Mouse (Mus musculus) testis, adult 2 months (tissue): ENCODE results near the gene Plcb1. TPM values are rescaled to one million over a fixed set of nuclear protein-coding genes. Genes with fewer than 3 reads are reported as not detected.
"Not testable (repeated sequence)": the region's sequence is repeated elsewhere in the genome, so short reads cannot be mapped to it uniquely, and the experiment has no call there.

Experiments used
- H3K27ac ChIP-seq: fragments of 200-500 bp; 2 replicates; pipeline ENCODE4 v1.5.1; 2012; ENCODE audit warnings: low read depth, low read length; ENCODE audit not compliant: control insufficient read depth, insufficient read depth
- H3K27me3 ChIP-seq: fragments of 200-500 bp; 2 replicates; pipeline ENCODE4 v1.6.1; 2012; ENCODE audit warnings: mild to moderate bottlenecking, low read length, moderate library complexity; ENCODE audit not compliant: control insufficient read depth, insufficient read depth
- H3K36me3 ChIP-seq: fragments of 200-500 bp; 2 replicates; pipeline ENCODE4 v1.6.1; 2012; ENCODE audit warnings: mild to moderate bottlenecking, low read length; ENCODE audit not compliant: control insufficient read depth, insufficient read depth
- H3K4me1 ChIP-seq: fragments of 200-500 bp; 2 replicates; pipeline ENCODE4 v1.6.1; 2012; ENCODE audit warnings: low read length; ENCODE audit not compliant: control insufficient read depth, insufficient read depth
- H3K4me3 ChIP-seq: fragments of 200-500 bp; 2 replicates; pipeline ENCODE4 v1.5.1; 2012; ENCODE audit warnings: low read depth, mild to moderate bottlenecking, low read length, moderate library complexity, mixed read lengths; ENCODE audit not compliant: control insufficient read depth
- CTCF ChIP-seq: fragments of 200-500 bp; IDR thresholded peaks from 2 replicates; pipeline ENCODE4 v1.5.1; 2012; ENCODE audit warnings: low read depth, mild to moderate bottlenecking, inconsistent platforms, low read length, moderate library complexity; ENCODE audit not compliant: control insufficient read depth, insufficient read depth, insufficient replicate concordance
- POLR2A ChIP-seq: fragments of 200-500 bp; IDR thresholded peaks from 2 replicates; pipeline ENCODE4 v1.6.1; 2012; ENCODE audit warnings: low read depth, mild to moderate bottlenecking, inconsistent platforms, low read length, moderate library complexity; ENCODE audit not compliant: control insufficient read depth
- polyA plus RNA-seq: library from polyadenylated mRNA; depleted of rRNA; stranded (reverse); fragments of >200 nt; gene quantifications from 2 replicates; pipeline ENCODE4 v1.2.3, GENCODE M21; 2012

Plcb1 gene
- polyA plus RNA-seq, 1 experiment: 0.90 TPM

DNA sequence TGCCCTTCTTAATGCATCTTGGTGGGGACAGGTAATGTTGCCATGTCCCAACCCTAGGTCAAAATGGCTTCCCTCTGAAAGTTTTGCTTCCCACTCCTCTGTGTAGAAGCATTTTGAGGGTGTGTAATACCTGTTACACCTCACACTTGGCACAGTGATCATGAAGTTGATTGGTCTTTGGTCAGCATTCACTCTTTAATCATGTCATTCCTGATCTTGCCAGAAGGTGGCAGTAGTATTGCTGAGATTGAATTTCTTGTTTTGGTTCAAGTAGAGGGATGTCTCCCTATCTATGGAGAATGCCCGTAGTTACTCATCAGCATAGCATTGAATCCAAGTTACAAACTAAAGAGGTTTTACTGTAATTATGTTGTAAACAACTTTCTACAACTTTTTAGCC, 575.9 kb downstream of the Plcb1 start:
- H3K4me1 ChIP-seq: no peaks in the 10 kb centered on the region
- no peak overlapping the region for H3K4me3 ChIP-seq
- H3K36me3 ChIP-seq: no peaks in the 10 kb centered on the region
- no peaks in the 10 kb centered on the region for H3K27me3 ChIP-seq
- H3K27ac ChIP-seq: no peak overlapping the region
- peak; percentile 30; the same call in 1 of the 2 replicates for TF ChIP-seq CTCF
- no peak for TF ChIP-seq POLR2A

DNA sequence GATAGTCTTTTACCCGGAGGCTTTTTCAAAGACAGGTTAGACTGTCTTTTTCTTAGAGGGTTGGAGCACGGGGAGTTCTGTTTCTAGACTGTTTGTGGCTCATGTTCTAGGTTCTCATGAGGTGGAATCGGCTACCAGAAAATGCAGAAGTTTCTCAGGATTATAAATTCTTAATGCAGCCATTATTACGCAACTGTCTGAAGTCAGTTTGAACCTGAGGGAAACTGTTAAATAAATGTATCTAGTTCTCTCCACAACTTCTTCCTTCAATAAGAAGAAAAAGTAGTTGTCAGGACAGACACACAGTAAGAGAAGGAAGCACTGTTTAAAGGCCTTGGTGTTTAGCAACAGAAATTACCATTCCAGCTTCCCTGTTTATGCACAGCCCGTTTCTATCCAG, 577.1 kb downstream of the Plcb1 start:
- TF ChIP-seq CTCF (no peak), POLR2A (no peak)
- H3K36me3 ChIP-seq: no peaks in the 10 kb centered on the region
- no peak overlapping the region for H3K4me3 ChIP-seq
- H3K27ac ChIP-seq: no peak overlapping the region
- H3K4me1 ChIP-seq: no peaks in the 10 kb centered on the region
- H3K27me3 ChIP-seq: no peaks in the 10 kb centered on the region

DNA sequence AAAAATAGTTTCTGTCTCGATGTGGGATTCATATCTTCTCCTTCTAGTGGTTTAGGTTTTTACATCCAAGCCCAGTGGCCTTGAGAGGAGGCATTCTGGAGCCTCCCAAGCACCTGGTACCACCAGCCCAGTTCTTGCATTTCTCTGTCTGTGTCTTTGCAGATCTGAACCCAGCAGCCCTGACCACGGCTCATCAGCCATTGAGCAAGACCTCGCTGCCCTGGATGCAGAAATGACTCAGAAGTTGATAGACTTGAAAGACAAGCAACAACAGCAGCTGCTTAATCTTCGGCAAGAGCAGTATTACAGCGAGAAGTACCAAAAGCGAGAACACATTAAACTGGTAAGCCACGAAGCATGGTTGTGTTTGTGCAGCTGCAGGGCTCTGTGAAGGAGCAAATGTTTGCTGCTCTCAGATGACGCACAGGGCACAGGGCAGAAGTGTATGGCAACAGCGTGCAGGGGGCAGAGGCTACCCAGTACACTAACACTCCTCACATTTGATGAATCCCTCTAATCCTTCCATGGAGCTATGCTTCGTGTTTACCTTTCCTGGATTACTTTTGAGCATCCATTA, 584.5 kb downstream of the Plcb1 start:
- Histone ChIP-seq H3K27ac (no peak overlapping the region), H3K27me3 (no peaks in the 10 kb centered on the region), H3K4me1 (no peaks in the 10 kb centered on the region), H3K4me3 (no peak overlapping the region), H3K36me3 (no peaks in the 10 kb centered on the region)
- no peak for TF ChIP-seq POLR2A
- TF ChIP-seq CTCF: no peak

DNA sequence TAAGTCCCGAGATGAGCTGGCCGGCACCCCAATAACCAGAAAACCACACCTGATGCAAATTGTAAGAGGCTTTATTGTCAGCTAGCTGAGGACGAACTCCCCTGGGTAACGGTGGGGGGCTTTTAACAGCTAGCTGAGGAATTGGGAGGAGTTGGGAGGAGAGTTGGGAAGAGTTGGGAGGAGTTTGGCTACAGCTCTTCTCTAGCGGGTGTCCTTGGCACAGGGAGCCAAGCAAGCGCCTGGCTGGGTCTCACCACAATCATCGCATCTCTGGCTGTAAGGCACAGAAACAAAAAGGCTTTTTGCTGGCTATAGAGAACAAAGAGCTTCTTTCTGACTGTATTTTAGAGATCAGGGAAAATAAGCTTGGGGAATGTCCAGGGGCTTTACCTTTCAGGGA, 594.9 kb downstream of the Plcb1 start:
- not testable (repeated sequence) for H3K4me1 ChIP-seq, H3K27me3 ChIP-seq, H3K36me3 ChIP-seq, H3K4me3 ChIP-seq
- H3K27ac ChIP-seq: peak overlapping the region; percentile 70; the same call in 1 of the 2 replicates

DNA sequence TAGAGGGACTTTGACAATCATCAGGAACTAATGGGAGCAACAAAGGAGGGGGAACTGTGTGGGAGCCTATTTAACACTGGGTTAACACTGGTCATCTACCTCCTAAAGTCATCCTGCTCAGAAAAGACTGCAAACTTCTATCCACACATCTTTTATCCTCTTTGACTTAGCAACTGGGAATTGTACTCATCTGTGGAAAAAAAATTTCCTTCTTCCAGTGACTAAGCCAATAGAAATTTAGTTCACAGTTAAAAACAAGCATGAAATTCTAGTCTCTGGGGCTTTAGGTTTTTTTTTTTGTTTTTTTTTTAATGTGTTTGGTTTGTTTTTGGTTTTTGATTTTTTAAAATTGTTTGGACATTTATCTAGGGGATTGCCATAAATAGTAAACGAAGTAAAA, 595.5 kb downstream of the Plcb1 start:
- Histone ChIP-seq H3K27me3 (no peaks in the 10 kb centered on the region), H3K4me1 (no peaks in the 10 kb centered on the region), H3K36me3 (no peaks in the 10 kb centered on the region), H3K4me3 (no peak overlapping the region), H3K27ac (peak overlapping the region; percentile 70; the same call in 1 of the 2 replicates)
- TF ChIP-seq POLR2A: no peak
- TF ChIP-seq CTCF: no peak

DNA sequence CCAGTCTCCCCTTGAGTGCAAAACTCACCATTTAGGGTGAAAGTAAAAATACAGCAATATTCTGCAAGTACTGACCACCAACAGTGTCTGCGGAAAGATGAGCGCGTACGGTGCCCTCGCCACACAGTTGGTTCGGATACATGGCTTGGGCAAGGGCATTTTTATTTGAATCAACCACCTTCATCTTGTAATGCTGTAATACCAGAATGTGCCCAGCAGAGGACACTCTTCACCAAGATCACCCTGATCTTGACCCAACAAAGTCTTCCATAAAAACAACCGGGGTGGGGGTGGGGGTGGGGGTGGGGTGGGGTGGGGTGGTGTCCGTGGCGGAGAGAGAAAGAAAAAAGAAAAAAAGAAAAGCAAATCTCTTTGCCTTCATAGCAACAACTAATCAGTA, 602.1 kb downstream of the Plcb1 start:
- 0 out of 2 replicates have a peak, but pooled peaks have one; percentile 9 for TF ChIP-seq CTCF
- TF ChIP-seq POLR2A: no peak
- Histone ChIP-seq H3K27ac (no peak overlapping the region), H3K4me1 (no peaks in the 10 kb centered on the region), H3K4me3 (no peak overlapping the region), H3K27me3 (no peaks in the 10 kb centered on the region), H3K36me3 (no peaks in the 10 kb centered on the region)

DNA sequence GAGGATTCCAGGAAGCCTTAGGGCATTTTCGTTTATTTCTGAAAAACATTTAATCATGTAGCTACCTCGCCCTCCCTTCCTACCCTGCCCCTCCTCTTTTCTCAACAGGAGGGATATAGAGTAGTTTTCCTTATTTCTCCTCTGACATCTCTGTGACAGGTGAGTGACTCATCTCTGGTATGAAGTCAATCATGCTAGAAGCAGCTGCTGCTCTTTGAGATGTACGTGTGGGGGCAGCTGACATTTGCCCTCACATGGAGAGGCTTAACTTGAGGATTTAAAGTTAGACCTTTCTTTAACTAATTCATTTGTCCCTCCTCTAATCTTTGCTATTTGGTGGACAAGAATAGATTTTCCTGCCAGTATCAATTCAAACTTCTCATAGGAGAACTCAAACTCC, 608.8 kb downstream of the Plcb1 start:
- Histone ChIP-seq H3K4me3 (no peak overlapping the region), H3K27ac (no peak overlapping the region), H3K27me3 (no peaks in the 10 kb centered on the region), H3K4me1 (no peaks in the 10 kb centered on the region), H3K36me3 (no peaks in the 10 kb centered on the region)
- TF ChIP-seq CTCF: no peak
- TF ChIP-seq POLR2A: no peak

DNA sequence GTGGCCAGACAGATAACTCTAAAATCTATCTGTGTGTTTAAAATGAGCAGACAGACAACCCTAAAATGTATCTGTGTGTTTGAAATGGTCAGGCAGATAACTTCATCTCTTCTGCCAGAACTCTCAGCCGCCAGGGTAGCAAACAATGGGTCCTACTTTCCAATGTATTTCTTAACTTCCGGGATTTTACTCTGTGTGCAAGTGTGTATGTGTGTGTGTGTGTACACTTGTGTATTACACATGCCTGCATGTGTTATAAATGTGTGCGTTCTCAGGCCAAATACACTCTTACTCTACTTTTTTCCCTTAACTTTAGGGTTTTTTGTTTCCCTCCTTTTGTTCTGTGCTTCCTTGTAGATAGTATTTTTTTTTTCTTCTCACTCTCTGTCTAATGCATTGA, 610.5 kb downstream of the Plcb1 start:
- TF ChIP-seq POLR2A (no peak), CTCF (no peak)
- H3K27me3 ChIP-seq: no peaks in the 10 kb centered on the region
- H3K27ac ChIP-seq: no peak overlapping the region
- H3K36me3 ChIP-seq: no peaks in the 10 kb centered on the region
- no peaks in the 10 kb centered on the region for H3K4me1 ChIP-seq
- H3K4me3 ChIP-seq: no peak overlapping the region
